Mouse (Mus musculus) kidney, postnatal 4 days (tissue): ENCODE data around the gene Rnf114.
A peak's percentile ranks its signal among the peaks of the same experiment; 100 is the strongest.

Experiments
- DNase-seq, 2 experiments: peaks; one replicate each; pipeline ENCODE4 v3.0.0; 2021; ENCODE audit warnings: mixed read lengths in 2 of 2

Rnf114 gene

DNA sequence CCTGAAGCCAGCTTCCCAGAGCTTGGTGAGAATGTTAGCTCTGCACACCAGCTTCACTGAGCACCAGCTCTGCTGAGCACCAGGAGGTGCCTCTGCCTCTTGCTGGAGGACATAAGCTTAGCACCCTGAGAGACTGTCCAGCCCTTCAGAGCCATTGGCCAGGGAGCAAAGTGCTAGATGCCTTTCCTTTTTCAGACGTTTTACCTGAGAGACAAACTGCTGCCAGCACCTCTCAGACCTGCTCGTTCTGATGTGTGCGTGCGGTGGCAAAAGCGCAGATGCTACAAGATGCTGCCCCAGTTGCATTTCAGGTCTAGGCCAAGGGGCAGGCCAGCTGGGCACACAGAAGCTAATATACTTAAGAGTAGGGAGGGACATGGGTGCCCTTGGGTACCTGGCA is 16.8 kb upstream of the Rnf114 start:
- no peak for DNase-seq

GRCm38 (mm10) chr2:167476200-167476688 is 16.2 kb upstream of the Rnf114 start:
- peak; percentile 82 to 88 for DNase-seq

- DNase-seq = peak; percentile 41 to 61
These were observed 15.7 kb upstream of the Rnf114 start for GRCm38 (mm10) chr2:167476762-167477161.

DNA sequence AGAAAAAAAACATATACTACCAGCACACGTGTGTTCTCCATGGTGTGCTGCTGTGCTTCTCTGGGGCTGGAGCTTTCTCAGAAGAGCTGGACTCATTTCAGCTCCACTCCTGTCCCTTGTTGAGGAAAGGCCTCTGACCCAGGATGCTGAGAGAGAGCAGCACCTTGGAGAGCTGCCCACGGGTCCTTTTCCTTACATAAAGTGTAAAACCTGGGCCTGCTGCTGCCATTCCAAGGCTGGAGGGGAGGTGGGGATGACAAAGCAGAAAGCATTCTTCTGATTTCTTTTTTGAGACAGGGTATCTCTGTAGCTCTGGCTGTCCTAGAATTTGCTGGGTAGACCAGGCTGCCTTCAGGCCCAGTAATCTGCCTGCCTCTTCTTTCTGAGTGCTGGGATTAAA is 14.3 kb upstream of the Rnf114 start:
- peak; percentile 51 to 52 for DNase-seq

- no peak for DNase-seq
These were observed 12.9 kb upstream of the Rnf114 start for GRCm38 (mm10) chr2:167479501-167479900.

- DNase-seq = no peak
These were observed 9.8 kb upstream of the Rnf114 start for GRCm38 (mm10) chr2:167482681-167483080.

DNA sequence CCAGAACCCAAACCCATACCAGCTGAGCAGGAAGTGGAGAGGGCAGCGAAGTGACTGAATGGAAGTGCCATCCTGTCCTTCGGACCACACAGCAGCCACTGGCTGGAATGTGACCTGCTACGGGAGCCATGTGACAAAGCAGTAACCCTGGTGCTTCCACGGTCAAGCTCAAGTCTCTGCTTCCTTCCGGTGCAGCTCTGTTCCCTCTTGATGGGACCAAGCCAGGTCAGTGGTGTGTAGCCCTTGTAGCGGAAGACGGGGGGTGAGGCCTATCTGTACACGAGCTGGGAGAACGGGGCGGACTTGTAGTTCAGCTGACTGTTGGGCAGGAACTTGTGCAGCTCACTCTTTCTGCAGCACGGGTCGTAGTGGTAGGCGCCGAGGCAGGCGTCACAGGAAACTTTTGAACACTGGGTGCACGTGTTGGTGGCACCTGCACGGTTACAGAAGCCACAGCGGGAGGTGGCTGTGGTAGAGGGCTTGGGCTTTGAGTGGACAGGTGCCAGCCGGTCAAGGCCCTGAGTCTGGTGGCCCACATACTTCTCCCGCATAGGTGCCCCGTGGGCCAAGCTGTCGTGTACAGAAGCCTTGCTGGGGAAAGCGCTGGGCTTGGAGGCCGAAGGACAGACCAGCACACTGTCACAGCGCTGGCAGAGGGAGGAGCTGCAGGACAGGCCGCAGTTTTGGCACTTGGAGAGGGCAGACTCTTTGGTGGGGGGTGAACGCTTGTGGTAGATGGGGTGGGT is 9.2 kb upstream of the Rnf114 start:
- DNase-seq = no peak

- DNase-seq = no peak
These were observed 8.5 kb upstream of the Rnf114 start for GRCm38 (mm10) chr2:167483827-167484410.

- DNase-seq = no peak
These were observed 7.5 kb upstream of the Rnf114 start for GRCm38 (mm10) chr2:167484932-167485331.

DNA sequence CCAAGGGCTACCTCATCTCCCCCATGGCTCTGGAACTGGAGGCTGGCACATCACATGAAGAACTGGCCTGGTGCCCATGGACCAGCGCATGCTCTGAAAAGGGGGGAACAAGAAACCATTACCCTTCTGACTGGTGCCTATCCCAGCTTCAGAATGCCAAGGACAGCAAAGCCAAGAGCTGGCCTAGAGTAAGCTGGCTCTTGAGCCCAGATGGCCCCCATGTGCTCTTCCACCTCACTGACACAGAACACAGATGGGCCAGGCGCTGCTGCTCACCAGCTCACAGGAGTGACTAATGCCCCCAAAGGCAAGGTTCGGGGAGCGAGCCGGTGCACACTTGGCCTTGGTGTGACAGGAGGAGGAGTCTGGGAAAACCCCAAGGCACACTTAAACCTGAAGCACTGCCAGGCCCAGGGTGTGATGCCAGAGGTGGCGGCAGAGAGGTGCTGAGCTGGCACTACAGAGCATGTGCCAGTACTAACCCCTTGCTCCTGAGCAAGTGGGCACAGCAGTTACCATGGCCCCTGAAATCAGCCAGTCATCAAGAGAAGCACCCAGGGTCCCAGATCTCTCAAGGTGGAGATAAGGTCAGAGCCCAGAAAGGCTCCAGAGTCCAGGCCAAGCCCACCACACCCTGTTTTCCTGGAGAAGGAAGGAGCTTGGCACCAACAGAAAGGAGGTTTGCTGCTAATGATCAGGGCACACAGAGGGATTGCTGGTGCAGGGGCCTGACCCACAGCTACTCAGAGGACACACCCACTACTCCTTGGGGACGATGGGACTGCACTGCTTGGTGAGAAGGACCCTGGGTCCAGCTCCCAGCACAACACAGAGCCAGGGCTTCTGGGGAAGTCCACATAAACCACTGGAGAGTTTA is 6.7 kb upstream of the Rnf114 start:
- DNase-seq = peak in 1 of 2 experiments; percentile 26

GRCm38 (mm10) chr2:167486573-167486972 is 5.9 kb upstream of the Rnf114 start:
- DNase-seq = no peak

GRCm38 (mm10) chr2:167487551-167487950 is 4.9 kb upstream of the Rnf114 start:
- DNase-seq = no peak

DNA sequence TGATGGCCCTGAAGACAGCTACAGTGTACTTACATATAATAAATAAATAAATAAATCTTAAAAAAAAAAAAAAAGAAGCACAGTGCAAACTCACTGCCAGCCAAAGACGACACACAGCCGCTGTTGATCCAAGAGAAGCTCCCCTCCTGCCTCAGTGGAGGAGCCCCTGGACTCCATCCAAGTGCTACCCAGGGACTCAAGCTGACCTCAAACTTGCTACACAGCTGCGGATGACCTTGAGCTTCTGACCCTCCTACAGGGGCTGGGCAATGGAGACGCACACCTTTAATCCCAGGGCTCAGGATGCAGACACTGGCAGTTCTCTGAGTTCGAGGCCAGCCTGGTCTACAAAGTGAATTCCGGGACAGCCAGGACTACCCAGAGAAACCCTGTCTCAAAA is 4.5 kb upstream of the Rnf114 start:
- DNase-seq = no peak

DNA sequence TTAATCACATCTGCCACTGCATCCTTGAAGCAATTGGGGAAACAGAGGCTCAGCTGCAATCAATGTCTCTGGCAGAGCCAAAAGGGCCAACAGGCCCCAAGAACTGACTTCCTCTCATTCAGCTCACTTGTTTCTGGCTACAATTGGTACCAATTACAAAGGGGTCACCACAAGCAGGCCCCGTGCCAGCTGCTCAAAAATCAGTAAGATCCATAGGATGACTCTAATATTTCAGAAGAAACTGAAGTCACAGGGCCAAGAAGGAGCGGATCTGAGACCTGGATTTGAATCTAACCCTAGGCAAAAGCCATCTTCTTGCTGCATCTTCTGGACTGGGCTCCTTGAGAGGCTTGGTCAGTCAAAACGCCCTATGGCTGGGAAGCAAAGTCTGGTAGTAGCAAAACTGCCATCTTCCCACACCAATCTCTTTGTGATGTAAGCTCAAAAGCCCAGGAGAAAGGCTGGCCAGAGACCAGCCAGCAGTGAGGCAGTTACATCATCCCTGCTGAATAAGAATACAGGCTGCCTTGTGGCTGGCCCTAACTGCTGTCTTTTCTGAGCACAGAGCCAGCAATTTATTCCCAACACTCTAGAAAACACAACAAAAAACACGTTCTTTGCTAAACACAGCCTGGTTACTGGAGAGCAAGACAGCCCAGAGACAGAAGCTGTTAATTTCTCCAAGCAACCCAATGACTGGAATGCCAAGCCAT is 1.5 kb upstream of the Rnf114 start:
- DNase-seq = no peak

DNA sequence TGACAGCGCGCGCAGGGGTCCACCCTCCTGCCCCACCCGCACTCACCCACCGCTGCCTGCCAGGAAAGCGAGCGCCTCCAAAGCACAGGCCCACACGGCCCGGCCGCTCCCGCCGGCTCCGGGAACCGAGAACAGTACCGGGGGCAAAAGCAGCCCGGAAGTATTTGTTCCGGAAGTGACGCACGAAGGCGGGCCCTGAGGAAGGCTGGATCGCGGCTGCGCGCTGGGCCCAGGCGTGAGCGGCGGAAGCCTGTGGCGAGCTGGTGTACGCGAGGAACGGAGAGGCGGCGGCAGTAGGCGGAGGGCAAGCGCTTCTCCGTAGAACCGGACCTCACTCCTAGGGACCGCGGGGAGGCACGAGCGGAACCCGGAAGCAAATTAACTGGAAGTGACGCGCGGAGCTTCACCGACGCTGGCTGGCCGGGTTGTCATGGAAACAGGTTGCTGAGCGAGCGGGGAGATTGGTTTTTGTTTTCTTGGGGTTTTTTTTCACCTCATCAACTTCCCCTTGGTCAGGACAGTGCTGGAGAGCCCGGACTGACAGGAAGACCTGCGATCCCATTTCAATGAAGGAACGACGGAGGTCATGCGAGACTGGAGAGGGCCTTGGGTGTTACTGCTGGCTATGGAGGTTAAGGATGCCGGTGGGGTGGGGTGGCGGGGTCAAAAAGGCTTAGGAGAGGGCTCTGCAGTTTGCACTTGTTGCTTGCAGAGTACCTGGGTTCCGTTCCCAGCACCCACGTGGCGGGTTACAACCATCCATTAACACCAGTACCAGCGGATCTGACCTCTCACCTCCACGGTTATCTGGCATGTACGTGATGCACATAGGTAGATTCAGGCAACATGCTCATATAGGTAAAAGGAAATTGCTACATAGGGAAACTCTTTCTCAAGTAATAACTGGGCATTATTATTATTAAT is 530 bp downstream of the Rnf114 start, which contains the start of gene Spata2:
Spata2 (minus strand) TSS at position 175 of the 924 bp plus-strand sequence.
- peak; percentile 94 for DNase-seq

DNA sequence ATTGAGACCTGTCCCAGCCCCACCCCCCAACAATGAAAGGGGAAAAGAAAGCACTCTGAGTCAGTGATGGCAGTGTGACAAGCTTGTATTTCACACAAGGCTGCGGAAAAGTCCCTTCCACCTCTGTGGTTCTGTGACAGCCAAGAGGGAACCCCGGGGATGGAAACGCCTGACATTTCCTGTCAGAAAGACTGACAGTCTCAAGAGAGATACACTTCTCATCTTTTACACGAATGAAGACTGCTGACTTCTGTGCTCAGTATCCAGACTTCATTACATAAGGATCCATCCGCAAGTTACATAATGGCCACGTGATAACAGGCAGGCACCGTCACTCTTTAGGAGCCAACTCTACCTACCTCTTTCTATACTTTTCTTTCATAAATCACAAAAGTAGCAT is 4.0 kb downstream of the Rnf114 start:
- no peak for DNase-seq

DNA sequence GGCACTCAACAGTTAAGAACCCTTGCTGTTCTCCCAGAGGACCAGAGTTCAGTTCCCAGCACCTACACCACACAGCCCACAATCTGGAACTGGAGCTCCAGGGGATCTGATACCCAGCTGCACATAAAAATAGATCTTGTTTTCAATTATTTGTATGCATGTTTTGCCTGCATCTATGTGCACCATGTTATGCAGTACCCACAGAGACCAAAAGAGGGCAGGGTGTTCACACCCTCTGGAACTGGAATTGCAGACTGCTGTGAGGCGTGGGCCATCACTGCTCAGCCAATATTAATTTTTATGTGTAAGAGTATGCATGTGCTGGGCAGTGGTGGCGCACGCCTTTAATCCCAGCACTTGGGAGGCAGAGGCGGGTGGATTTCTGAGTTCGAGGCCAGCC is 4.8 kb downstream of the Rnf114 start:
- peak; percentile 67 to 73 for DNase-seq

GRCm38 (mm10) chr2:167502554-167503252 is 10.3 kb downstream of the Rnf114 start:
- no peak for DNase-seq

GRCm38 (mm10) chr2:167503253-167503895 is 10.9 kb downstream of the Rnf114 start:
- peak; percentile 96 for DNase-seq

DNA sequence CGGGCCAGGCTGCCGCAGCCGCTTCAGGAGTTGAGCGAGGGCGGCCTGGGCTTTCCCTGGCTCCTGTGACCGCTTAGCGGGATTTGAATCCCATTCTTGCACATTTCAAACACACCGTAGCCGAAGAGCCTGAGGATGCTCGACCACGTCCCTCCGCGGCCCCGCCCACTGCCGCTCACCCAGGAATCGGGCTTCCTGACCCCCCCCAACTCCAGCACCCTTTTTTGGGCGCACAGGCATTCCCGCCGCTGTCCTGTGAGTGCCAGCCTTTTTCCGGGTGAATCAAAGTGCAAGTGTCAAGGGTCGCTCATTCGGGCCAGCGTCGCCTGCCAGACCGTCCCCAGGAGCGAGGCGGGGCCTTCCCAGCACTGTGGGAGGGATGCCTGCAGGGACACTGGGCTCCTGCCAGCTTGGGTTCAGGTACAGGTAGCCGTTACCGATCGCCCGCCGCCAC is 11.5 kb downstream of the Rnf114 start:
- peak; percentile 68 to 79 for DNase-seq
